Comparison of ENCODE assay signal across 8 mouse cellular contexts in the genomic region with DNA sequence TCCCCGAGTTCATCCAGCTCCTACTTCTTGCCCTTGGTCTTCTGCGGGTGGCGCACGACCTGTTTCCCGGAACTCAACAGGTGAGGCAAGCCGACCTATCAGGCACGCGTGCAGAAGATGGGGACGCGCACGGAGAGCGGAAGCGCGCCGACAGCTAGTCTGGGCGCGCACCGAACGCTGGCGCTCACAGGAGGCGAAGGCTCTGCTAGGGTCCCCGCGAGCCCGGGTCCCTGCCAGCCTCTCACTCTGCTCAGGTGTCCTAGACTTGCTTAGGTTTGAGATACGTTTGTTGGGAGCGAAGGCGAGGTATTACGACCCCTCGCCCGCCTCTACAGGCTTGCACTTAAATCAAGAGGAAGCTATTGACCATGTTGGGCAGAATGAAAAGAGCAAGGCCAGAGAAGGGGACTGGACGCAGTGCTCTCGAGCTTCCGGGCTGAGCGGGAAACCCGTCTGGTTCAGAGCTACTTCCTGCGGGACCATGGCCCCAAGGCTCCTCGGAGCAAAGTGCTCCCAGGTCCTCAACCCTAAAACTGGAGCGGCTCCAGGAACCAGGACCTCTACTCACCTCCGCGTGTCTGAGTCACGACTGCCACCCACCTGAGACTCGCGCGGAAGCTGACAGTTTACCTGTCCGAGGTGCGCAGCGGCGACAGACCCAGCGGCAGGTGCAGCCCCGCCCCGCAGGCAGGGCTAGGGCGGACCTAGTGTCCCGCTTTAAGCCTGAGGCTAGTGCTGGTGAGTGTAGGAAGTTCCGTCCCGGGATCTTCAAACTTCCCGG. TPM values are rescaled to one million over a fixed set of nuclear protein-coding genes. Genes with fewer than 3 reads are reported as not detected.
DNase-seq lines count a peak whose midpoint lies in the region; ATAC-seq lines count a peak whose summit lies in the region.

A gene (minus strand): TSS at position 662 of the 781 bp plus-strand sequence.

- H3K36me3 ChIP-seq in forebrain, embryonic 10.5 days (replicated peaks), result no peaks in the 10 kb centered on the region
- H3K36me3 ChIP-seq in intestine, embryonic 14.5 days (ENCODE audit: control insufficient read depth, insufficient read depth, low read length), result no peaks in the 10 kb centered on the region
- no peaks in the 10 kb centered on the region for H3K36me3 ChIP-seq in liver, embryonic 13.5 days

- peak within 1 kb of the TSS; percentile 49; the same call in 1 of the 2 replicates for H3K27ac ChIP-seq in forebrain, embryonic 10.5 days
- H3K27ac ChIP-seq in intestine, embryonic 14.5 days (ENCODE audit: low read depth), result peak within 1 kb of the TSS; percentile 77
- no peak within 1 kb of the TSS for H3K27ac ChIP-seq in liver, embryonic 13.5 days

- 1% methylated on average over 56 of the region's 56 CpGs for WGBS in forebrain, embryonic 10.5 days
- 1% methylated on average over 56 of the region's 56 CpGs for WGBS in intestine, embryonic 14.5 days
- WGBS in liver, embryonic 13.5 days (ENCODE audit: insufficient replicate concordance), result 2% methylated on average over 56 of the region's 56 CpGs

- H3K27me3 ChIP-seq in forebrain, embryonic 10.5 days (ENCODE audit: poor library complexity, severe bottlenecking), result peaks cover 65% of the 10 kb centered on the region
- peaks cover 22% of the 10 kb centered on the region for H3K27me3 ChIP-seq in intestine, embryonic 14.5 days (replicated peaks; ENCODE audit: control insufficient read depth, insufficient read depth, low read length)
- peaks cover 32% of the 10 kb centered on the region for H3K27me3 ChIP-seq in liver, embryonic 13.5 days

- H3K9me3 ChIP-seq in forebrain, embryonic 10.5 days, result no peaks in the 10 kb centered on the region
- H3K9me3 ChIP-seq in intestine, embryonic 14.5 days (ENCODE audit: control insufficient read depth, low read length), result no peaks in the 10 kb centered on the region
- H3K9me3 ChIP-seq in liver, embryonic 13.5 days (replicated peaks), result no peaks in the 10 kb centered on the region

- peak; percentile 75 for ATAC-seq in intestine, embryonic 14.5 days (replicated peaks; ENCODE audit: low FRiP score, low TSS enrichment, low read depth)
- ATAC-seq in liver, embryonic 13.5 days (ENCODE audit: low read depth), result no peak

- peak within 1 kb of the TSS; percentile 55 for H3K4me3 ChIP-seq in forebrain, embryonic 10.5 days
- peak within 1 kb of the TSS; percentile 41 for H3K4me3 ChIP-seq in intestine, embryonic 14.5 days (ENCODE audit: low read depth, low read length)
- peak within 1 kb of the TSS; percentile 57 for H3K4me3 ChIP-seq in liver, embryonic 13.5 days (replicated peaks)

- DNase-seq in adrenal gland, postnatal 10 days, result peak; percentile 32
- DNase-seq in adrenal gland, adult 18-20 months (ENCODE audit: low spot score in 2 of 2), result no peak
- peak; percentile 48 to 64 for DNase-seq in CD8-positive naive resting alpha-beta T cell, adult 2 months (ENCODE audit: low read depth in 2 of 2, low spot score in 2 of 2)
- DNase-seq in forebrain, embryonic 10.5 days (ENCODE audit: extremely low spot score, low spot score), result peak; percentile 35
- DNase-seq in intestine, embryonic 14.5 days (ENCODE audit: low spot score), result peak; percentile 85
- no peak for DNase-seq in liver, embryonic 13.5 days
- DNase-seq in natural killer cell, adult 2 months (ENCODE audit: low spot score in 2 of 2), result peak; percentile 47 to 56
- DNase-seq in thymus, postnatal 14 days, result peak; percentile 80

- peak within 1 kb of the TSS; percentile 82 for H3K4me2 ChIP-seq in intestine, embryonic 14.5 days (ENCODE audit: low read length)
- H3K4me2 ChIP-seq in liver, embryonic 13.5 days, result peak within 1 kb of the TSS; percentile 83

- H3K4me1 ChIP-seq in forebrain, embryonic 10.5 days, result peaks cover 21% of the 10 kb centered on the region
- peaks cover 2% of the 10 kb centered on the region; the same call in 1 of the 2 replicates for H3K4me1 ChIP-seq in intestine, embryonic 14.5 days (replicated peaks; ENCODE audit: control insufficient read depth, insufficient read depth, low read length)
- peaks cover 61% of the 10 kb centered on the region for H3K4me1 ChIP-seq in liver, embryonic 13.5 days (replicated peaks)

- H3K9ac ChIP-seq in intestine, embryonic 14.5 days (ENCODE audit: low read length), result peak within 1 kb of the TSS; percentile 49
- peak within 1 kb of the TSS; percentile 60 for H3K9ac ChIP-seq in liver, embryonic 13.5 days

RNA-seq across cellular contexts. Expression of the gene that starts here (rescaled TPM):
- 10 to 100 TPM in 1 of 2 experiments, 1 to 10 TPM in 1; 8.3 to 10.6 TPM for total RNA-seq in adrenal gland, postnatal 10 days (2021)
- total RNA-seq in adrenal gland, adult 18-20 months (2021), result 1 to 10 TPM; 2.0 to 2.7 TPM
- 2.0 and 2.2 TPM in 2 replicates for polyA plus RNA-seq in forebrain, embryonic 10.5 days (2016; fragmentation: Nextera tagmentation; extraction: Ambion mirVana)
- polyA plus RNA-seq in intestine, embryonic 14.5 days (2014; fragmentation: Nextera tagmentation; extraction: Ambion mirVana), result 10.6 and 11.2 TPM in 2 replicates
- polyA plus RNA-seq in liver, embryonic 13.5 days (2015; fragmentation: Nextera tagmentation; extraction: Ambion mirVana), result 16.5 and 16.9 TPM in 2 replicates

Comparison
In these comparisons a context has a peak if more than half of its experiments do, and no peak if none do; other contexts are left out.
1. DNase-seq: peak in adrenal gland, postnatal 10 days (single experiment), CD8-positive naive resting alpha-beta T cell, adult 2 months (2 of 2), forebrain, embryonic 10.5 days (single experiment), intestine, embryonic 14.5 days (single experiment), natural killer cell, adult 2 months (2 of 2) and thymus, postnatal 14 days (single experiment); none in adrenal gland, adult 18-20 months (0 of 2) and liver, embryonic 13.5 days (single experiment).
2. Peak in every context shown above with its lines, with median percentiles within 50 percentile points of each other: H3K4me3 ChIP-seq.